Comparison of ENCODE assay signal across 12 mouse cellular contexts in genomic region chr11:34356109-34356508, GRCm38 (mm10). TPM values are rescaled to one million over a fixed set of nuclear protein-coding genes. Genes with fewer than 3 reads are reported as not detected.
DNase-seq lines count a peak whose midpoint lies in the region; ATAC-seq lines count a peak whose summit lies in the region.
"Had no signal": no experiment of that assay in that cellular context is flagged by ENCODE, and none has a peak within 500 bp of the region (broad histone marks: within the 10 kb centered on the region; RNA-seq: fewer than 3 reads in every experiment).

No protein-coding gene starts in this region.

- no peak for ATAC-seq in embryonic facial prominence, embryonic 11.5 days (replicated peaks; ENCODE audit: insufficient number of reproducible peaks, low FRiP score, low TSS enrichment, low read depth)
- ATAC-seq in midbrain, embryonic 13.5 days, result peak; percentile 40; the same call in 1 of the 2 replicates
- no peak for ATAC-seq in midbrain, embryonic 11.5 days (ENCODE audit: low FRiP score)

- no peak overlapping the region for H3K4me2 ChIP-seq in embryonic facial prominence, embryonic 11.5 days (ENCODE audit: low read depth, low read length)
- H3K4me2 ChIP-seq in midbrain, embryonic 13.5 days (replicated peaks), result no peak overlapping the region
- no peak overlapping the region for H3K4me2 ChIP-seq in midbrain, embryonic 11.5 days
- H3K4me2 ChIP-seq: kidney, embryonic 15.5 days had no signal

- 61% methylated on average over 2 of the region's 2 CpGs for WGBS in embryonic facial prominence, embryonic 11.5 days
- WGBS in embryonic facial prominence, embryonic 10.5 days, result 53% methylated on average over 2 of the region's 2 CpGs
- WGBS in midbrain, embryonic 13.5 days, result 37% methylated on average over 2 of the region's 2 CpGs
- 56% methylated on average over 2 of the region's 2 CpGs for WGBS in midbrain, embryonic 11.5 days

- no peaks in the 10 kb centered on the region for H3K27me3 ChIP-seq in embryonic facial prominence, embryonic 11.5 days (ENCODE audit: control insufficient read depth, insufficient read depth, low read length)
- no peaks in the 10 kb centered on the region for H3K27me3 ChIP-seq in embryonic facial prominence, embryonic 10.5 days (replicated peaks; ENCODE audit: low read depth, poor library complexity, severe bottlenecking)
- no peaks in the 10 kb centered on the region for H3K27me3 ChIP-seq in midbrain, embryonic 13.5 days
- no peaks in the 10 kb centered on the region for H3K27me3 ChIP-seq in midbrain, embryonic 11.5 days (ENCODE audit: control insufficient read depth, insufficient read depth, low read length)
- no peaks in the 10 kb centered on the region for H3K27me3 ChIP-seq in splenic B cell, adult 2 months (ENCODE audit: control insufficient read depth, insufficient read depth, low read length, poor library complexity, severe bottlenecking)
- H3K27me3 ChIP-seq: kidney, embryonic 15.5 days had no signal

- no peak overlapping the region for H3K27ac ChIP-seq in embryonic facial prominence, embryonic 11.5 days (replicated peaks; ENCODE audit: low read depth, low read length)
- no peak overlapping the region for H3K27ac ChIP-seq in embryonic facial prominence, embryonic 10.5 days (replicated peaks)
- H3K27ac ChIP-seq in midbrain, embryonic 13.5 days, result no peak overlapping the region
- no peak overlapping the region for H3K27ac ChIP-seq in midbrain, embryonic 11.5 days (ENCODE audit: low read depth, low read length)
- H3K27ac ChIP-seq: kidney, embryonic 15.5 days; macrophage had no signal

- H3K4me3 ChIP-seq in embryonic facial prominence, embryonic 11.5 days (ENCODE audit: low read depth, low read length), result no peak overlapping the region
- no peak overlapping the region for H3K4me3 ChIP-seq in embryonic facial prominence, embryonic 10.5 days
- no peak overlapping the region for H3K4me3 ChIP-seq in midbrain, embryonic 13.5 days (replicated peaks)
- no peak overlapping the region for H3K4me3 ChIP-seq in midbrain, embryonic 11.5 days (ENCODE audit: low read depth, low read length)
- H3K4me3 ChIP-seq: kidney, embryonic 15.5 days had no signal

- no peaks in the 10 kb centered on the region for H3K4me1 ChIP-seq in embryonic facial prominence, embryonic 11.5 days (ENCODE audit: control insufficient read depth, insufficient read depth, low read length)
- H3K4me1 ChIP-seq in embryonic facial prominence, embryonic 10.5 days, result peaks cover 5% of the 10 kb centered on the region; the same call in 1 of the 2 replicates
- peaks cover 14% of the 10 kb centered on the region for H3K4me1 ChIP-seq in midbrain, embryonic 13.5 days (replicated peaks)
- 0 out of 2 replicates have a peak, but pooled peaks cover 5% of the 10 kb centered on the region for H3K4me1 ChIP-seq in midbrain, embryonic 11.5 days (ENCODE audit: control insufficient read depth, insufficient read depth, low read length)
- H3K4me1 ChIP-seq: kidney, embryonic 15.5 days had no signal

- peak; percentile 22 for DNase-seq in embryonic facial prominence, embryonic 11.5 days (ENCODE audit: low spot score)
- no peak for DNase-seq in embryonic facial prominence, embryonic 10.5 days (ENCODE audit: low spot score)
- no peak for DNase-seq in midbrain, embryonic 11.5 days (ENCODE audit: low spot score, missing footprints)
- DNase-seq in cerebellum, postnatal 10 days, result peak; percentile 50 to 51
- DNase-seq in splenic B cell, adult 2 months (ENCODE audit: low read depth, low spot score), result peak; percentile 15
- no peak for DNase-seq in right cerebral cortex, postnatal 25 days
- no peak for DNase-seq in urinary bladder, adult 18-20 months (ENCODE audit: low spot score in 2 of 2)
- DNase-seq: adrenal gland, postnatal 14 days had no signal

- H3K9me3 ChIP-seq in embryonic facial prominence, embryonic 11.5 days (replicated peaks; ENCODE audit: control insufficient read depth, low read length), result no peaks in the 10 kb centered on the region
- H3K9me3 ChIP-seq in embryonic facial prominence, embryonic 10.5 days, result no peaks in the 10 kb centered on the region
- no peaks in the 10 kb centered on the region for H3K9me3 ChIP-seq in midbrain, embryonic 13.5 days
- no peaks in the 10 kb centered on the region for H3K9me3 ChIP-seq in midbrain, embryonic 11.5 days (ENCODE audit: control insufficient read depth, low read length)
- H3K9me3 ChIP-seq: kidney, embryonic 15.5 days had no signal

- no peaks in the 10 kb centered on the region for H3K36me3 ChIP-seq in embryonic facial prominence, embryonic 11.5 days (replicated peaks; ENCODE audit: control insufficient read depth, insufficient read depth, low read depth, low read length)
- no peaks in the 10 kb centered on the region for H3K36me3 ChIP-seq in embryonic facial prominence, embryonic 10.5 days (replicated peaks)
- no peaks in the 10 kb centered on the region for H3K36me3 ChIP-seq in midbrain, embryonic 13.5 days
- H3K36me3 ChIP-seq in midbrain, embryonic 11.5 days (ENCODE audit: control insufficient read depth, insufficient read depth, low read length), result no peaks in the 10 kb centered on the region
- H3K36me3 ChIP-seq in splenic B cell, adult 2 months (ENCODE audit: control insufficient read depth, insufficient read depth, low read length, poor library complexity, severe bottlenecking), result peaks cover 2% of the 10 kb centered on the region; the same call in 1 of the 2 replicates
- H3K36me3 ChIP-seq: kidney, embryonic 15.5 days had no signal

- H3K9ac ChIP-seq in embryonic facial prominence, embryonic 11.5 days (replicated peaks; ENCODE audit: low read length), result no peak overlapping the region
- no peak overlapping the region for H3K9ac ChIP-seq in midbrain, embryonic 13.5 days (replicated peaks)
- no peak overlapping the region for H3K9ac ChIP-seq in midbrain, embryonic 11.5 days (ENCODE audit: low read length)
- H3K9ac ChIP-seq: kidney, embryonic 15.5 days had no signal

RNA-seq across cellular contexts. Expression of gene Fam196b, which starts 41.5 kb away (rescaled TPM):
- polyA plus RNA-seq in embryonic facial prominence, embryonic 11.5 days (2014; fragmentation: Nextera tagmentation; extraction: Ambion mirVana), result 1.2 and 1.6 TPM in 2 replicates
- 1.1 and 1.6 TPM in 2 replicates for polyA plus RNA-seq in embryonic facial prominence, embryonic 10.5 days (2016; fragmentation: Nextera tagmentation; extraction: Ambion mirVana)
- polyA plus RNA-seq in midbrain, embryonic 13.5 days (2015; fragmentation: Nextera tagmentation; extraction: Ambion mirVana), result 3.2 and 3.4 TPM in 2 replicates
- polyA plus RNA-seq in midbrain, embryonic 11.5 days (2014; fragmentation: Nextera tagmentation; extraction: Ambion mirVana), result 0.72 and 0.79 TPM in 2 replicates
- polyA plus RNA-seq: liver, adult 2 months; macrophage had no signal

Comparison
In these comparisons a context has a peak if more than half of its experiments do, and no peak if none do; other contexts are left out.
1. DNase-seq: peak in embryonic facial prominence, embryonic 11.5 days (single experiment), cerebellum, postnatal 10 days (2 of 2) and splenic B cell, adult 2 months (single experiment); none in embryonic facial prominence, embryonic 10.5 days (single experiment), midbrain, embryonic 11.5 days (single experiment), right cerebral cortex, postnatal 25 days (single experiment) and urinary bladder, adult 18-20 months (0 of 2).